Mouse (Mus musculus) cortical plate, adult 2 months (tissue): ENCODE results near the gene Hdhd3. TPM values are rescaled to one million over a fixed set of nuclear protein-coding genes. Genes with fewer than 3 reads are reported as not detected.
"Not testable (repeated sequence)": the region's sequence is repeated elsewhere in the genome, so short reads cannot be mapped to it uniquely, and the experiment has no call there.

Experiments
- H3K27ac ChIP-seq: fragments of 200-500 bp; 2 replicates; pipeline ENCODE4 v1.5.1; 2012; ENCODE audit warnings: low read length, control low read depth, inconsistent platforms; ENCODE audit not compliant: insufficient read depth
- H3K4me1 ChIP-seq: fragments of 200-500 bp; 2 replicates; pipeline ENCODE4 v1.6.1; 2011; ENCODE audit warnings: low read length; ENCODE audit not compliant: control insufficient read depth, insufficient read depth
- H3K4me3 ChIP-seq: fragments of 200-500 bp; 2 replicates; pipeline ENCODE4 v1.5.1; 2011; ENCODE audit warnings: mild to moderate bottlenecking, low read length, control low read depth; ENCODE audit not compliant: insufficient read depth
- CTCF ChIP-seq: fragments of 200-500 bp; IDR thresholded peaks from 2 replicates; pipeline ENCODE4 v1.5.1; 2011; ENCODE audit warnings: mild to moderate bottlenecking, control low read depth, low read length; ENCODE audit not compliant: insufficient read depth; ENCODE audit errors: extremely low read depth
- POLR2A ChIP-seq: fragments of 200-500 bp; IDR thresholded peaks from 2 replicates; pipeline ENCODE4 v1.6.1; 2011; ENCODE audit warnings: mild to moderate bottlenecking, low read length, control low read depth; ENCODE audit not compliant: insufficient read depth; ENCODE audit errors: extremely low read depth
- polyA plus RNA-seq: library from polyadenylated mRNA; depleted of rRNA; stranded (reverse); fragments of >200 nt; gene quantifications from 2 replicates; pipeline ENCODE4 v1.2.3, GENCODE M21; 2012

Gene Hdhd3
- polyA plus RNA-seq, 1 experiment: 7.6 TPM

DNA sequence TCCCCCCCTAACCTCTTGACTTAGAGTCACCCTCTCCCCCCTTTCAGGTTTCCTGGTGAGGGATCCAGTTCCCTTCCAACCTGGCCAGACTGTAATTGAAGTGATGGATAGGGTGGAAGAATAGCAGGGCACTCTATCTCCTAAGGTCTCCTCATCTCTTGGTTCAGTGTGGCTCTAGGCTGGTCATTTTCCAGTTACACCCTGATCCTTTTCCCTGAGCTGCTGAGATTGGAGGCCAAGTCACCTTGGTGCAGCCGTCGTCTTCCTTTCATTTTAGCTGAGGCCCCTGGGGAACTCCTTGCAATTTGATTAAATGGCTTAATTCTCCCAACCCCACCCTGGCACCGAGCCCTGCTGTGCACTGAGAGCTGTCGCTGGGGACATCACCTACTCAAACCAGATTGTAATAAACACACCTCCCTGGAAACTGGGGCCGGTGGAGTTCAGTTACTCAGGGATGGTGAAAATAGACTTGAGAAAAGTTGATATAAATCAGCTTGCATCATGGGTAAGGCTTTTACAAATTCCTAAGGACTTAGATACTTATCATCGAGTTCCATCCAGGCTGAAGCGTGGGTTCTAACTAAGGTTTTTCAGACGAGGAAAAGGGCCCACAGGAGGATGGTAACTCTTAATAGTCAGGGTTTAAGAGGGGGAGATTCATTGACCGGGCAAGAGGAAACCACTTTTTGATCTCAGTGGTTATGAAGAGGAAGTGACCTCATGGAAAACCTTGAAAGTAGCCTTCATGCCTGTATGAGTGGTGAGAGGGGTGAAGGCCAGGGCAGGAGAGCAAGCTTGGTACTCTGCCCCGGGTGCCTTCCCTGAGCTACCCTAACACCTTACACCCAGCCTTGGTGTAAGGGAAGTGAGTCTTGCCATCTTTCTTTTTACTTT, 22.3 kb downstream of the Hdhd3 start:
- H3K27ac ChIP-seq: no peak overlapping the region
- H3K4me1 ChIP-seq: no peaks in the 10 kb centered on the region; the same call in 1 of the 2 replicates
- TF ChIP-seq POLR2A: no peak
- no peak for TF ChIP-seq CTCF
- no peak overlapping the region for H3K4me3 ChIP-seq

GRCm38 (mm10) chr4:62479937-62480708, 23.1 kb downstream of the Hdhd3 start, which contains the start of gene Bspry:
Bspry (plus strand) TSS chr4:62480053.
- Histone ChIP-seq H3K4me3 (peak within 1 kb of the TSS; percentile 20), H3K4me1 (no peaks in the 10 kb centered on the region; the same call in 1 of the 2 replicates), H3K27ac (no peak within 1 kb of the TSS)
- TF ChIP-seq POLR2A (no peak), CTCF (no peak)

DNA sequence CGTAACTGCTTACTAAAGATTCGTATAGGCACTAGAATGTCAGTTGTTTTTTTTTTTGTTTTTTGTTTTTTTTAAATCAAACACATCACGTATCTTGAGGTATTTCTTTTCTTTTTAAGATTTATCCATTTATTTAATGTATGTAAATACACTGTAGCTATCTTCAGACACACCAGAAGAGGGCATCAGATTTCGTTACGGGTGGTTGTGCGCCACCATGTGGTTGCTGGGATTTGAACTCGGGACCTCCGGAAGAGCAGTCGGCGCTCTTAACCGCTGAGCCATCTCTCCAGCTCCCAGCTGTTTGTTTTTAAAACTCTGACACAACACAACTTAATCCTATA, 23.7 kb downstream of the Hdhd3 start:
- H3K4me1 ChIP-seq, H3K27ac ChIP-seq: not testable (repeated sequence)
- peak overlapping the region; percentile 20 for H3K4me3 ChIP-seq
- 0 out of 2 replicates have a peak, but pooled peaks have one; percentile 5 for TF ChIP-seq CTCF

- no peaks in the 10 kb centered on the region; the same call in 1 of the 2 replicates for H3K4me1 ChIP-seq
- H3K27ac ChIP-seq: no peak overlapping the region
- no peak overlapping the region for H3K4me3 ChIP-seq
- TF ChIP-seq CTCF (no peak), POLR2A (no peak)
Measured at GRCm38 (mm10) chr4:62477542-62478244, 25.6 kb downstream of the Hdhd3 start.

DNA sequence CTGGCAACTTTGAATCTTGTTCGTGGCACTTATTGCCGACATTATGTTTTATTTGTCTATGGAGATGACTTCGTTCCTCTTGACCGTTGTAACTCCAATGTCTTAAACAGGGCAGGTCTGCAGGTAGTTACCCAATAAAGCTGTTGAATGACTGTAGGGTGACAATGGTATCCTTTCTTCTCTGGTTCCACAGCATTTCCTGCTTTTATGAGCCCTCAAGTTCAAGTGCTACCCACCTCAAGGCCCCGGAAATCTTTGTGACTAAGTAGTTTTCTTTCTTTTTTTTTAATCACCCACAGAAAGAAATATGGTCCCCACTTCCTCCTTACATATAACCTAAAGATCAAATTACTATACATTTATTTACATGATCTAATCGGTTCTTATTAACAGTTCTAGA, 27.5 kb downstream of the Hdhd3 start:
- Histone ChIP-seq H3K4me3 (no peak overlapping the region), H3K4me1 (no peaks in the 10 kb centered on the region; the same call in 1 of the 2 replicates), H3K27ac (no peak overlapping the region)
- TF ChIP-seq CTCF (no peak), POLR2A (no peak)

- Histone ChIP-seq H3K4me1 (no peaks in the 10 kb centered on the region; the same call in 1 of the 2 replicates), H3K27ac (no peak overlapping the region), H3K4me3 (no peak overlapping the region)
- no peak for TF ChIP-seq POLR2A
- TF ChIP-seq CTCF: no peak
Measured at GRCm38 (mm10) chr4:62475131-62475530, 28.1 kb downstream of the Hdhd3 start.

- Histone ChIP-seq H3K4me1 (no peaks in the 10 kb centered on the region), H3K27ac (no peak overlapping the region), H3K4me3 (no peak overlapping the region)
- no peak for TF ChIP-seq POLR2A
- TF ChIP-seq CTCF: no peak
Measured at GRCm38 (mm10) chr4:62472071-62472470, 31.2 kb downstream of the Hdhd3 start.

DNA sequence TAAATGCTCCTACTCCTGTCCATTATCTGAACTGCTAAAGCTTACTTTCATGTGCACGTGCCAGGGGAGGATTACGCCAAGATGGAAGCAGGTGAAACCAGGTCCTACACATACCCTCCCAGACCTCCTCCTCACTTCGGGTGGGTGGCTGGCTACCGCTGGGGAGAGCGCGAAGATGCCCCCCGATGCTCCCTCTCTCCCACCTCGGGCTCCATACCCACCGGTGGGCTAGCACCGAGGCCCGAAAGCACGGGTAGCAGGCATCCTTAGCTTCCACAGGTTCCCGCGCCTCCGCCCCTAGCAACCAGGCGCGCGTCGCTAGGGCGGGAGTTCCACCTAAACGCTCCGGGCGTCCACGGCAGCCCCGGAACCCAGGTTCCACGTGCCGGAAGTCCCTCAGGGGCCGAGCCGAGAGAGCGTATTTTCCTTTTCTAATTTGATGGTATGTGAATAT, 32.6 kb downstream of the Hdhd3 start, which contains the start of gene Wdr31:
Gene Wdr31 (minus strand): TSS at position 299 of the 454 bp plus-strand sequence.
- Histone ChIP-seq H3K4me3 (peak within 1 kb of the TSS; percentile 55), H3K4me1 (no peaks in the 10 kb centered on the region), H3K27ac (no peak within 1 kb of the TSS)
- TF ChIP-seq POLR2A (peak; percentile 29; the same call in 1 of the 2 replicates), CTCF (no peak)

DNA sequence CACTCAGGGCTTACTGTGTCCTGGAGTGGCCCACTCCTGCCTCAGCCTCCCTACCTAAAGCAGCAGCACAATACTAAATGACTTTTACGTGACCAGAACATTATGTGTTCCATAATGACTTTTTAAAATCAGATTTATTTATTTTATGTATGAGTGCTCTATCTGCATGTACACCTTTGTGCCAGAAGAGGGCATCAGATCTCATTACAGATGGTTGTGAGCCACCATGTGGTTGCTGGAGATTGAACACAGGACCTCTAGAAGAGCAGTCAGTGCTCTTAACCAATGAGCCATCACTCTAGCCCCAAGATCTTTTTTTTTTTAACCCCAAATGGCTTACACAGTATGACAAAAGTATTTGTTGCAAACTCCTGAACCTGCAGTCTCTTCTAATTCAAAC, 35.1 kb downstream of the Hdhd3 start:
- Histone ChIP-seq H3K4me1 (no peaks in the 10 kb centered on the region), H3K4me3 (no peak overlapping the region), H3K27ac (no peak overlapping the region)
- TF ChIP-seq POLR2A (no peak), CTCF (no peak)
